Mouse (Mus musculus) cerebral cortex, adult 2 months (tissue): Measurements from ENCODE around the gene Ghdc.

Source experiments
- WGBS: fragments of 180-500 bp; shearing (Covaris S2); methylation state at CpG from one replicate; pipeline ENCODE4 v1.1.7; 2018; 5-methylcytosine and 5-hydroxymethylcytosine counted together

Ghdc gene

GRCm38 (mm10) chr11:100718462-100718861 lies 52.3 kb downstream of the Ghdc start:
- WGBS: 85% methylated on average over 7 of the region's 7 CpGs

DNA sequence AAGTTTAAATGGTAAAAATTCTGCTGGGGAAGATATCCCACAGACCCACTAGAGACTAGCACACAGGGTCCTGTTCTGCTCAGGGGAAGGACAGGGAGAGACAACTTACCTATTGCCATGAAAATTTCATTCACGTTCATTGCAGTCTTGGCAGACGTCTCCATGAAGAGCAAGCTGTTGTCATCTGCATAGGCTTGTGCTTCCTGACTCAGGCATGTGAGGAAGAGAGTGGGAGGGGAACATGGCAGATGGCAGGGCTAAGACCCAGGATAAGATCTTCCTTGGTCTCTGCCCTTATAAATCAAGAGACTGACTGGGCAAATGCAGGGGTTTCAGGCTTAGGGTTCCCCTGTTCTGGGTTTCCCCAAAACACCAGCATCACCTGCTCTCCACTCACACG lies 54.1 kb downstream of the Ghdc start:
- 57% methylated on average over 3 of the region's 3 CpGs for WGBS
